Mouse (Mus musculus) thymus, adult 2 months (tissue): ENCODE measurements around the gene Slc2a4.
"Not testable (repeated sequence)": the region's sequence is repeated elsewhere in the genome, so short reads cannot be mapped to it uniquely, and the experiment has no call there.

ENCODE experiments used
- CTCF ChIP-seq: fragments of 200-500 bp; IDR thresholded peaks from 2 replicates; pipeline ENCODE4 v1.5.1; 2012; ENCODE audit warnings: mild to moderate bottlenecking, control low read depth, low read length, moderate library complexity, borderline replicate concordance; ENCODE audit not compliant: control insufficient read depth, poor library complexity, insufficient read depth; ENCODE audit errors: extremely low read depth
- POLR2A ChIP-seq: fragments of 200-500 bp; IDR thresholded peaks from 2 replicates; pipeline ENCODE4 v1.6.1; 2012; ENCODE audit warnings: mild to moderate bottlenecking, low read length, control low read depth, moderate library complexity; ENCODE audit not compliant: control insufficient read depth, poor library complexity, insufficient read depth; ENCODE audit errors: extremely low read depth

DNA sequence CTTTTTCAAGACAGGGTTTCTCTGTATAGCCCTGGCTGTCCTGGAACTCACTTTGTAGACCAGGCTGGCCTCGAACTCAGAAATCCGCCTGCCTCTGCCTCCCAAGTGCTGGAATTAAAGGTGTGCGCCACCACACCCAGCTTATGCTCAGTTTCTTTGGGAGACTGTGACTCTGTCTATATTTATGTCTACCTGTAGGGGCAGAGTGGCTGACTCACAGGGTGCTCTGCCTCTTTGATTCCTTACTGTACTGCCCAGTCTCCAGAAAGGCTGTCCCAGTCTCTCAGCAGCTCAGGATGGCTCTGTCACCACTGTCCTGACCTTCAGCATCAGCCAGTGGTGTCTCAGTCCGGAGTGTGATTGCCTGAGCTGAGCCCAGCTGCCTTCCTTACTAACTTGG is 7.6 kb upstream of the Slc2a4 start:
- TF ChIP-seq CTCF, POLR2A: not testable (repeated sequence)
